Mouse (Mus musculus) retina, adult 2 months (tissue): ENCODE measurements around the gene Zfand3.

ENCODE experiments used
- DNase-seq: peaks from one replicate; pipeline ENCODE4 v3.0.0-alpha.2; 2012; ENCODE audit warnings: low read depth, low spot score

The Zfand3 gene

GRCm38 (mm10) chr17:30051523-30052346 lies 47.2 kb downstream of the Zfand3 start:
- DNase-seq, result no peak

GRCm38 (mm10) chr17:30052347-30052742 lies 47.8 kb downstream of the Zfand3 start:
- no peak for DNase-seq

GRCm38 (mm10) chr17:30053463-30053862 lies 48.9 kb downstream of the Zfand3 start:
- DNase-seq, result no peak

GRCm38 (mm10) chr17:30053871-30054270 lies 49.3 kb downstream of the Zfand3 start:
- no peak for DNase-seq

GRCm38 (mm10) chr17:30056226-30056625 lies 51.7 kb downstream of the Zfand3 start:
- no peak for DNase-seq

- no peak for DNase-seq
Observed at GRCm38 (mm10) chr17:30058594-30058993, 54.1 kb downstream of the Zfand3 start.

- DNase-seq, result no peak
Observed at GRCm38 (mm10) chr17:30059066-30059465, 54.5 kb downstream of the Zfand3 start.

GRCm38 (mm10) chr17:30061100-30061837 lies 56.7 kb downstream of the Zfand3 start:
- no peak for DNase-seq

- DNase-seq, result no peak
Observed at GRCm38 (mm10) chr17:30063849-30064248, 59.3 kb downstream of the Zfand3 start.

- no peak for DNase-seq
Observed at GRCm38 (mm10) chr17:30064746-30065145, 60.2 kb downstream of the Zfand3 start.

- no peak for DNase-seq
Observed at GRCm38 (mm10) chr17:30069776-30070175, 65.2 kb downstream of the Zfand3 start.

GRCm38 (mm10) chr17:30070631-30071030 lies 66.1 kb downstream of the Zfand3 start:
- no peak for DNase-seq

- DNase-seq, result no peak
Observed at GRCm38 (mm10) chr17:30072613-30073012, 68.1 kb downstream of the Zfand3 start.

GRCm38 (mm10) chr17:30075896-30076295 lies 71.4 kb downstream of the Zfand3 start:
- no peak for DNase-seq

- DNase-seq, result no peak
Observed at GRCm38 (mm10) chr17:30084007-30084406, 79.5 kb downstream of the Zfand3 start.

- no peak for DNase-seq
Observed at GRCm38 (mm10) chr17:30086695-30087094, 82.2 kb downstream of the Zfand3 start.

GRCm38 (mm10) chr17:30088431-30088830 lies 83.9 kb downstream of the Zfand3 start:
- DNase-seq, result no peak

GRCm38 (mm10) chr17:30090416-30090815 lies 85.9 kb downstream of the Zfand3 start:
- no peak for DNase-seq

- no peak for DNase-seq
Observed at GRCm38 (mm10) chr17:30093148-30093749, 88.7 kb downstream of the Zfand3 start.

GRCm38 (mm10) chr17:30097156-30097555 lies 92.6 kb downstream of the Zfand3 start:
- no peak for DNase-seq

- DNase-seq, result no peak
Observed at GRCm38 (mm10) chr17:30097677-30098076, 93.1 kb downstream of the Zfand3 start.

- no peak for DNase-seq
Observed at GRCm38 (mm10) chr17:30099670-30100069, 95.1 kb downstream of the Zfand3 start.
